9 mouse cellular contexts compared by ENCODE assay signal in genomic region chr7:62406573-62407050, GRCm38 (mm10). TPM values are rescaled to one million over a fixed set of nuclear protein-coding genes. Genes with fewer than 3 reads are reported as not detected.
DNase-seq lines count a peak whose midpoint lies in the region; ATAC-seq and TF ChIP-seq lines count a peak whose summit lies in the region.
"Had no signal": no experiment of that assay in that cellular context is flagged by ENCODE, and none has a peak within 500 bp of the region (broad histone marks: within the 10 kb centered on the region; RNA-seq: fewer than 3 reads in every experiment).

No protein-coding gene starts in this region.

- no peaks in the 10 kb centered on the region for H3K4me1 ChIP-seq in stomach, embryonic 14.5 days (ENCODE audit: control insufficient read depth, insufficient read depth, low read length)
- H3K4me1 ChIP-seq in stomach, postnatal 0 days (replicated peaks; ENCODE audit: control insufficient read depth, insufficient read depth): no peaks in the 10 kb centered on the region

- no peaks in the 10 kb centered on the region for H3K27me3 ChIP-seq in stomach, embryonic 14.5 days (ENCODE audit: control insufficient read depth, insufficient read depth, low read length)
- no peaks in the 10 kb centered on the region for H3K27me3 ChIP-seq in stomach, postnatal 0 days (ENCODE audit: control insufficient read depth, insufficient read depth, low read length)

- H3K27ac ChIP-seq in stomach, embryonic 14.5 days (ENCODE audit: low read length): no peak overlapping the region
- no peak overlapping the region for H3K27ac ChIP-seq in stomach, postnatal 0 days (replicated peaks)
- H3K27ac ChIP-seq in gastrocnemius, adult 2 months: no peak overlapping the region
- H3K27ac ChIP-seq: macrophage had no signal

- no peak for TF ChIP-seq EP300 in stomach, postnatal 0 days (optimal IDR thresholded peaks at IDR 0.05)

- TF ChIP-seq CTCF in stomach, postnatal 0 days (IDR thresholded peaks at IDR 0.05; ENCODE audit: low read depth): no peak
- no peak for TF ChIP-seq CTCF in gastrocnemius, adult 2 months (IDR thresholded peaks at IDR 0.05)

- no peak for ATAC-seq in frontal cortex, adult (ENCODE audit: low TSS enrichment)
- no peak for ATAC-seq in stomach, embryonic 14.5 days (ENCODE audit: insufficient number of reproducible peaks, insufficient read depth, low FRiP score, low read depth)
- ATAC-seq in stomach, postnatal 0 days (ENCODE audit: low FRiP score, low TSS enrichment): no peak

- DNase-seq in frontal cortex, postnatal 10 days (ENCODE audit: low spot score in 2 of 2): peak; percentile 15 to 26
- no peak for DNase-seq in stomach, postnatal 0 days (ENCODE audit: low spot score)
- DNase-seq in mesoderm, embryonic 11.5 days (ENCODE audit: low read depth, low spot score): peak; percentile 54
- DNase-seq in gastrocnemius, adult 2 months: no peak
- no peak for DNase-seq in adrenal gland, adult 8-10 months
- DNase-seq in thymus, postnatal 14 days: no peak

- 48% methylated on average over 19 of the region's 19 CpGs for WGBS in stomach, embryonic 14.5 days
- 45% methylated on average over 19 of the region's 19 CpGs for WGBS in stomach, postnatal 0 days

- intact Hi-C loops in gastrocnemius, adult 2 months (cut with DNase I): no loop called here

- 0 out of 2 replicates have a peak overlapping the region, but pooled peaks have one; percentile 6 for H3K4me3 ChIP-seq in stomach, embryonic 14.5 days (ENCODE audit: low read depth, low read length)
- H3K4me3 ChIP-seq in stomach, postnatal 0 days (ENCODE audit: low read depth, low read length): no peak overlapping the region
- no peak overlapping the region for H3K4me3 ChIP-seq in gastrocnemius, adult 2 months

- H3K36me3 ChIP-seq in stomach, embryonic 14.5 days (ENCODE audit: control insufficient read depth, insufficient read depth, low read length): no peaks in the 10 kb centered on the region
- no peaks in the 10 kb centered on the region for H3K36me3 ChIP-seq in stomach, postnatal 0 days (ENCODE audit: control insufficient read depth, insufficient read depth, low read length)

- H3K9me3 ChIP-seq in stomach, embryonic 14.5 days (ENCODE audit: control insufficient read depth, low read depth, low read length): no peaks in the 10 kb centered on the region
- H3K9me3 ChIP-seq in stomach, postnatal 0 days (ENCODE audit: control insufficient read depth, low read length): no peaks in the 10 kb centered on the region

- peak overlapping the region; percentile 33 for H3K4me2 ChIP-seq in stomach, embryonic 14.5 days (replicated peaks; ENCODE audit: low read depth, low read length)
- H3K4me2 ChIP-seq in stomach, postnatal 0 days (replicated peaks; ENCODE audit: low read depth): no peak overlapping the region

- H3K9ac ChIP-seq in stomach, embryonic 14.5 days (replicated peaks; ENCODE audit: low read depth, low read length): no peak overlapping the region
- no peak overlapping the region for H3K9ac ChIP-seq in stomach, postnatal 0 days (ENCODE audit: low read length)

RNA-seq across cellular contexts. Expression of gene Mkrn3, which starts 13.3 kb away (rescaled TPM):
- polyA plus RNA-seq in stomach, embryonic 14.5 days (2014; fragmentation: Nextera tagmentation; extraction: Ambion mirVana): 6.2 and 8.6 TPM in 2 replicates
- 1.9 and 2.2 TPM in 2 replicates for polyA plus RNA-seq in stomach, postnatal 0 days (2015; fragmentation: Nextera tagmentation; extraction: Ambion mirVana)
- total RNA-seq in gastrocnemius, adult 2 months (2021): under 1 TPM; 0.15 to 0.25 TPM
- total RNA-seq in adrenal gland, adult 8-10 months (2022): 1 to 10 TPM; 1.3 to 2.6 (median 1.8) TPM

RNA-seq across cellular contexts. Expression of gene Magel2, which starts 29.8 kb away (rescaled TPM):
- polyA plus RNA-seq in stomach, embryonic 14.5 days (2014; fragmentation: Nextera tagmentation; extraction: Ambion mirVana): 1.9 and 2.6 TPM in 2 replicates
- polyA plus RNA-seq in stomach, postnatal 0 days (2015; fragmentation: Nextera tagmentation; extraction: Ambion mirVana): 0.18 and 0.19 TPM in 2 replicates
- not detected for total RNA-seq in gastrocnemius, adult 2 months (2021)
- total RNA-seq in adrenal gland, adult 8-10 months (2022): 1 to 10 TPM; 1.7 to 2.0 (median 1.8) TPM
- polyA plus RNA-seq: macrophage had no signal

RNA-seq across cellular contexts. Expression of gene Peg12, which starts 57.7 kb away (rescaled TPM):
- 30.7 and 34.4 TPM in 2 replicates for polyA plus RNA-seq in stomach, embryonic 14.5 days (2014; fragmentation: Nextera tagmentation; extraction: Ambion mirVana)
- polyA plus RNA-seq in stomach, postnatal 0 days (2015; fragmentation: Nextera tagmentation; extraction: Ambion mirVana): 6.4 and 7.7 TPM in 2 replicates
- total RNA-seq in gastrocnemius, adult 2 months (2021): under 1 TPM; 0.38 to 0.64 TPM
- total RNA-seq in adrenal gland, adult 8-10 months (2022): 1 to 10 TPM; 1.1 to 2.0 (median 1.6) TPM

Comparison
In these comparisons a context has a peak if more than half of its experiments do, and no peak if none do; other contexts are left out.
1. DNase-seq: peak in frontal cortex, postnatal 10 days (2 of 2) and mesoderm, embryonic 11.5 days (single experiment); none in stomach, postnatal 0 days (single experiment), gastrocnemius, adult 2 months (single experiment), adrenal gland, adult 8-10 months (single experiment) and thymus, postnatal 14 days (single experiment).